Mouse (Mus musculus) embryonic stem cell, embryonic (primary cell): ENCODE data around the gene Dnali1.

Source experiments
- CTCF ChIA-PET, 4 experiments: fragments of 300-600 bp in 2 of 4; fragments of 350-600 bp in 2 of 4; sonication (Branson Sonifier 250); formaldehyde crosslinking; loops; one replicate each; lab custom pipeline; 2022; ENCODE audit warnings: inconsistent platforms in 2 of 4; lab: Charles Lee
- POLR2A ChIA-PET, 4 experiments: fragments of 300-600 bp in 2 of 4; fragments of 350-600 bp in 2 of 4; sonication (Branson Sonifier 250); formaldehyde crosslinking; loops; one replicate each; lab custom pipeline; 2022; ENCODE audit warnings: antibody characterized with exemption in 4 of 4, inconsistent platforms in 1 of 4; lab: Charles Lee

The Dnali1 gene

GRCm38 (mm10) chr4:125063829-125064228, 1.7 kb downstream of the Dnali1 start:
- ChIA-PET POLR2A (interaction anchor here in 1 of 4 experiments (1.6 to 1.7 kb wide), 2 partner anchors 23 to 33 kb away, joined by 4 read pairs; no protein-coding TSS in a partner anchor), CTCF (interaction anchor here in 3 of 4 experiments (0.6 to 1.4 kb wide), 3 partner anchors 91 to 1027 kb away, joined by 3 to 4 read pairs (median 3); no protein-coding TSS in a partner anchor)

GRCm38 (mm10) chr4:125059025-125059424, 6.5 kb downstream of the Dnali1 start:
- ChIA-PET CTCF (interaction anchor here in 3 of 4 experiments (0.6 to 6.3 kb wide), 6 partner anchors 75 to 188 kb away, joined by 3 to 34 read pairs (median 4); no protein-coding TSS in a partner anchor), POLR2A (interaction anchor here in 3 of 4 experiments (0.7 to 3.5 kb wide), 5 partner anchors 10 to 123 kb away, joined by 3 to 11 read pairs (median 3); partner anchors contain the start of gene Meaf6 (in 1 of the 3))

- ChIA-PET CTCF (interaction anchor here in 2 of 4 experiments (0.6 to 6.3 kb wide), 4 partner anchors 74 to 115 kb away, joined by 3 to 34 read pairs (median 18); no protein-coding TSS in a partner anchor), POLR2A (interaction anchor here in 3 of 4 experiments (0.6 to 3.5 kb wide), 9 partner anchors 8 to 686 kb away, joined by 3 to 22 read pairs (median 6); partner anchors contain the start of genes 9930104L06Rik (in 2 of the 3), Snip1 (in 2 of the 3) and Dnali1 (in 1 of the 3))
Observed at GRCm38 (mm10) chr4:125058033-125058432, 7.5 kb downstream of the Dnali1 start.

- ChIA-PET POLR2A (interaction anchor here (0.5 to 3.5 kb wide), 14 partner anchors 8 to 141 kb away, joined by 3 to 22 read pairs (median 4); partner anchors contain the start of genes 9930104L06Rik (in 2 of the 4), Snip1 (in 2 of the 4) and Dnali1 (in 1 of the 4)), CTCF (interaction anchor here in 3 of 4 experiments (0.7 to 6.3 kb wide), 8 partner anchors 9 to 151 kb away, joined by 3 to 34 read pairs (median 5); no protein-coding TSS in a partner anchor)
Observed at GRCm38 (mm10) chr4:125057273-125057672, 8.2 kb downstream of the Dnali1 start.

- POLR2A ChIA-PET = interaction anchor here in 2 of 4 experiments (0.7 to 3.5 kb wide), 12 partner anchors 8 to 140 kb away, joined by 3 to 22 read pairs (median 6); partner anchors contain the start of genes 9930104L06Rik (in 2 of the 2), Snip1 (in 2 of the 2), Dnali1 (in 1 of the 2) and Meaf6 (in 1 of the 2)
- CTCF ChIA-PET = interaction anchor here (0.5 to 6.3 kb wide), 9 partner anchors 8 to 208 kb away, joined by 3 to 34 read pairs (median 5); no protein-coding TSS in a partner anchor
Observed at GRCm38 (mm10) chr4:125056476-125056875, 9.0 kb downstream of the Dnali1 start.

GRCm38 (mm10) chr4:125055385-125055784, 10.1 kb downstream of the Dnali1 start:
- CTCF ChIA-PET = interaction anchor here (0.7 to 6.3 kb wide), 6 partner anchors 72 to 240 kb away, joined by 4 to 34 read pairs (median 6); no protein-coding TSS in a partner anchor
- POLR2A ChIA-PET = interaction anchor here in 3 of 4 experiments (0.6 to 2.7 kb wide), 13 partner anchors 9 to 128 kb away, joined by 3 to 22 read pairs (median 4); partner anchors contain the start of genes 9930104L06Rik (in 2 of the 3), Snip1 (in 2 of the 3), Dnali1 (in 1 of the 3) and Meaf6 (in 1 of the 3)

- CTCF ChIA-PET = interaction anchor here in 3 of 4 experiments (0.6 to 1.2 kb wide), 4 partner anchors 61 to 131 kb away, joined by 3 to 6 read pairs (median 4); no protein-coding TSS in a partner anchor
- POLR2A ChIA-PET = interaction anchor here in 2 of 4 experiments (1.4 to 1.7 kb wide), 5 partner anchors 9 to 14 kb away, joined by 3 to 6 read pairs (median 6); no protein-coding TSS in a partner anchor
Observed at GRCm38 (mm10) chr4:125044454-125044853, 21.0 kb downstream of the Dnali1 start.

GRCm38 (mm10) chr4:125034341-125034740, 31.2 kb downstream of the Dnali1 start:
- POLR2A ChIA-PET = interaction anchor here in 1 of 4 experiments (1.2 kb wide), 1 partner anchor 10 kb away, joined by 6 read pairs; no protein-coding TSS in a partner anchor
- CTCF ChIA-PET = no interaction called here

- ChIA-PET POLR2A (interaction anchor here in 3 of 4 experiments (0.6 to 1.9 kb wide), 13 partner anchors 10 to 982 kb away, joined by 3 to 6 read pairs (median 4); partner anchors contain the start of gene 9930104L06Rik (in 1 of the 3)), CTCF (interaction anchor here in 2 of 4 experiments (0.7 to 0.8 kb wide), 2 partner anchors 10 to 87 kb away, joined by 3 to 4 read pairs; no protein-coding TSS in a partner anchor)
Observed at GRCm38 (mm10) chr4:125029891-125030614, 35.5 kb downstream of the Dnali1 start.

- CTCF ChIA-PET = interaction anchor here (0.5 to 2.8 kb wide), 13 partner anchors 9 to 578 kb away, joined by 3 to 15 read pairs (median 4); no protein-coding TSS in a partner anchor
- POLR2A ChIA-PET = interaction anchor here in 3 of 4 experiments (0.5 to 1.1 kb wide), 5 partner anchors 11 to 1482 kb away, joined by 3 to 4 read pairs (median 3); no protein-coding TSS in a partner anchor
Observed at GRCm38 (mm10) chr4:125020780-125021538, 44.5 kb downstream of the Dnali1 start.

- POLR2A ChIA-PET = no interaction called here
- CTCF ChIA-PET = no interaction called here
Observed at GRCm38 (mm10) chr4:125017431-125017830, 48.1 kb downstream of the Dnali1 start.

- ChIA-PET POLR2A (no interaction called here), CTCF (no interaction called here)
Observed at GRCm38 (mm10) chr4:125015806-125016635, 49.5 kb downstream of the Dnali1 start, which contains the start of gene Gnl2. Gene Gnl2, plus strand, starts transcription at chr4:125016585.

- CTCF ChIA-PET = interaction anchor here in 1 of 4 experiments (0.6 kb wide), 1 partner anchor 672 kb away, joined by 4 read pairs; no protein-coding TSS in a partner anchor
Observed at GRCm38 (mm10) chr4:125008712-125009111, 56.8 kb downstream of the Dnali1 start.

GRCm38 (mm10) chr4:125008220-125008619, 57.3 kb downstream of the Dnali1 start:
- POLR2A ChIA-PET = no interaction called here
- CTCF ChIA-PET = no interaction called here

More at GRCm38 (mm10) chr4:125008712-125009111, 56.8 kb downstream of the Dnali1 start:
- POLR2A ChIA-PET = interaction anchor here in 2 of 4 experiments (0.7 kb wide), 2 partner anchors 1098 to 1618 kb away, joined by 3 to 5 read pairs; no protein-coding TSS in a partner anchor

GRCm38 (mm10) chr4:125007460-125007859, 58.0 kb downstream of the Dnali1 start:
- POLR2A ChIA-PET = interaction anchor here in 1 of 4 experiments (0.6 kb wide), 1 partner anchor 21 kb away, joined by 3 read pairs; no protein-coding TSS in a partner anchor
- CTCF ChIA-PET = interaction anchor here in 2 of 4 experiments (1.4 to 1.6 kb wide), 3 partner anchors 13 to 64 kb away, joined by 4 to 7 read pairs (median 4); no protein-coding TSS in a partner anchor
